Mouse (Mus musculus): ENCODE data around the gene Pigq. TPM values are rescaled to one million over a fixed set of nuclear protein-coding genes. Genes with fewer than 3 reads are reported as not detected.

The Pigq gene
- 66.4 and 76.8 TPM in 2 replicates for polyA plus RNA-seq (2014; fragmentation: Nextera tagmentation; extraction: Ambion mirVana)

GRCm38 (mm10) chr17:25944366-25945163, at the start of gene Pigq, which contains the start of gene Nhlrc4:
Gene Pigq, minus strand, starts transcription at chr17:25944936.
Gene Nhlrc4, minus strand, starts transcription at chr17:25944961.
- Histone ChIP-seq H3K4me2 (ENCODE audit: low read depth, low read length) (no peak within 1 kb of the TSS), H3K27me3 (ENCODE audit: control insufficient read depth, insufficient read depth, low read length) (no peaks in the 10 kb centered on the region), H3K4me3 (ENCODE audit: low read depth, low read length) (no peak within 1 kb of the TSS), H3K36me3 (ENCODE audit: control insufficient read depth, insufficient read depth, low read length) (no peaks in the 10 kb centered on the region), H3K27ac (ENCODE audit: low read depth, low read length) (no peak within 1 kb of the TSS), H3K9me3 (ENCODE audit: control insufficient read depth, low read length) (no peaks in the 10 kb centered on the region), H3K9ac (replicated peaks; ENCODE audit: low read depth, low read length) (no peak within 1 kb of the TSS), H3K4me1 (ENCODE audit: control insufficient read depth, insufficient read depth, low read length) (peaks cover 10% of the 10 kb centered on the region; the same call in 1 of the 2 replicates)
- ATAC-seq (ENCODE audit: low read depth), result no peak
- 55% methylated on average over 6 of the region's 6 CpGs for WGBS

GRCm38 (mm10) chr17:25993489-25993888, 48.8 kb upstream of the Pigq start:
- H3K27ac ChIP-seq (ENCODE audit: low read depth, low read length), result no peak overlapping the region
- no peak for ATAC-seq (ENCODE audit: low read depth)

DNA sequence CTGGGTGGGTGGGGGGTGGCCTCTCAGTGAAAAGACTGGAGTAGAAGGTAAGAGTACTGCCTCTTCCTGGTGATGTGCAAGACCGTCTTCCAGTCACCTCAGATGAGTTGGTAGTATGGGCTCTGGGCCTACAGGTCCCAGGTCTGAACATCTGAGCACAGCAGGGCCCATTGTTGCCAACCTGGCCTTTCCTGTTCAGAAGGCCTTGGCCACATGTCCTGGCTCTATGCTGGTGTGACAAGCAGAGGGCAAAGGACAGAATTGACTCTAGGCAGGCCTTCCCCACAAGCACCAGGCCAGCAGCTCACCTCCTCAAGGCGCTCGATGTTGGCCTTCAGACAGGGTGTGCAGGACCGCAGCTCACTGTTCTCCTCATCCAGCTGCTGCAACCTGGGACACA, 47.5 kb upstream of the Pigq start:
- no peak overlapping the region for H3K27ac ChIP-seq (ENCODE audit: low read depth, low read length)
- H3K4me1 ChIP-seq (ENCODE audit: control insufficient read depth, insufficient read depth, low read length), result no peaks in the 10 kb centered on the region
- 98% methylated on average over 4 of the region's 4 CpGs for WGBS
- no peak overlapping the region for H3K9ac ChIP-seq (replicated peaks; ENCODE audit: low read depth, low read length)
- H3K4me3 ChIP-seq (ENCODE audit: low read depth, low read length), result no peak overlapping the region
- peaks cover 39% of the 10 kb centered on the region for H3K36me3 ChIP-seq (ENCODE audit: control insufficient read depth, insufficient read depth, low read length)
- H3K27me3 ChIP-seq (ENCODE audit: control insufficient read depth, insufficient read depth, low read length), result no peaks in the 10 kb centered on the region
- ATAC-seq (ENCODE audit: low read depth), result no peak
- H3K4me2 ChIP-seq (ENCODE audit: low read depth, low read length), result no peak overlapping the region
- no peaks in the 10 kb centered on the region for H3K9me3 ChIP-seq (ENCODE audit: control insufficient read depth, low read length)

More at GRCm38 (mm10) chr17:25993489-25993888, 48.8 kb upstream of the Pigq start:
- H3K4me2 ChIP-seq (ENCODE audit: low read depth, low read length), result no peak overlapping the region
- H3K4me1 ChIP-seq (ENCODE audit: control insufficient read depth, insufficient read depth, low read length), result no peaks in the 10 kb centered on the region
- no peak overlapping the region for H3K4me3 ChIP-seq (ENCODE audit: low read depth, low read length)
- no peaks in the 10 kb centered on the region for H3K27me3 ChIP-seq (ENCODE audit: control insufficient read depth, insufficient read depth, low read length)
- H3K36me3 ChIP-seq (ENCODE audit: control insufficient read depth, insufficient read depth, low read length), result peaks cover 49% of the 10 kb centered on the region
- H3K9me3 ChIP-seq (ENCODE audit: control insufficient read depth, low read length), result no peaks in the 10 kb centered on the region
- no peak overlapping the region for H3K9ac ChIP-seq (replicated peaks; ENCODE audit: low read depth, low read length)
- WGBS, result 95% methylated on average over 3 of the region's 3 CpGs

- WGBS, result 93% methylated on average over 5 of the region's 5 CpGs
- Histone ChIP-seq H3K4me3 (ENCODE audit: low read depth, low read length) (no peak overlapping the region), H3K4me1 (ENCODE audit: control insufficient read depth, insufficient read depth, low read length) (no peaks in the 10 kb centered on the region), H3K9ac (replicated peaks; ENCODE audit: low read depth, low read length) (no peak overlapping the region), H3K9me3 (ENCODE audit: control insufficient read depth, low read length) (no peaks in the 10 kb centered on the region), H3K27me3 (ENCODE audit: control insufficient read depth, insufficient read depth, low read length) (no peaks in the 10 kb centered on the region), H3K36me3 (ENCODE audit: control insufficient read depth, insufficient read depth, low read length) (peaks cover 35% of the 10 kb centered on the region), H3K27ac (ENCODE audit: low read depth, low read length) (no peak overlapping the region), H3K4me2 (ENCODE audit: low read depth, low read length) (no peak overlapping the region)
- ATAC-seq (ENCODE audit: low read depth), result no peak
These were observed 45.6 kb upstream of the Pigq start for GRCm38 (mm10) chr17:25990331-25990730.

DNA sequence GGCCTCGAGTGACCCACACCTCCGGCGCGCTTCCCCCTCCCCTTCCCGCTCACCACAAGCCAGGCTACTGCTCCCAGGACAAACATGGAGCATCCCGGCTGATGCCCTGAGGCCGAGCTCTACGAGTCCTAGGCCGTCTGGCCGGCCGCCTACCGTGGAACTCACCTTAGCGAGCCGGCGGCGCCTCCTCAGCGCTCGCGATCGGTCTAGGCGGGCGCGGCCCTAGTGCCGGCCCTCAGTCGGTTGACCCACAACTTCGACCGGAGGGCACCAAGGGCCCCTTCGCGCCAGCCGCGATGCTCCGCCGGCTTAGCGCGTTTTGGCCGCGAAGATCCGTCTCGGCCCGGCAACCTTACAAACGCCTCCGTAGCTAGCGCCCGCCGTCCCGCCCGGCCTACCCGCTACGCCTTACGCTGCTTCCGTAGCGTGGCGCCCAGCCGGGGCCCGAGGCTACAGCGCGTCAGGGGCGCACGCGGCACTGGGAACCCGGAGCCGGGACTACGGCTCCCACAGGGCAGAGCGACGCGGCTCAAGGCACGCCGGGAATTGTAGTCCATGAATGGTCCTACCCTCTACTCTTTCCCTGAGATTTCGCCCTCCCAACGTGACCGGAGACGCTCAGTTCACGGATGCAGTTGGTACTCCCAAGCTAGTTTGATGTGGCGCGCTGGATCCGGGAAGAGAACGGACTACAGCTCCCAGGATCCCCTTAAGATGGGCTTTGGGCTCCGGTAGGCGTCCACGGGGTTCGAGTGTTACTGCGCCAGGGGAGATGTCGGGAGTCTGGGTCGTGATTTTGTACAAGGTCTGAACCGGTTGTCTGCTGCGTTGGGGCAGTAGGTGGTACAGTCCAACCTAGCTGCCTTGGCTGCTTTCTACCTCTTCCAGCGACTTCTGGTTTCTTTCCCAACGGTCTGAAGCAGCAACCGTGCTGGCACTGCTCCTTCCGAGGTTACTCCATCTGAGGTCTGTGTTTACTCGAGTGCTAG, 40.9 kb upstream of the Pigq start, which contains the start of gene Capn15:
TSS of gene Capn15 (minus strand) at position 491 of the 989 bp plus-strand sequence.
- H3K27me3 ChIP-seq (ENCODE audit: control insufficient read depth, insufficient read depth, low read length), result no peaks in the 10 kb centered on the region
- H3K4me2 ChIP-seq (ENCODE audit: low read depth, low read length), result peak within 1 kb of the TSS; percentile 54
- peak within 1 kb of the TSS; percentile 82 for H3K27ac ChIP-seq (ENCODE audit: low read depth, low read length)
- H3K4me3 ChIP-seq (ENCODE audit: low read depth, low read length), result peak within 1 kb of the TSS; percentile 77
- ATAC-seq (ENCODE audit: low read depth), result peak; percentile 99
- H3K9ac ChIP-seq (replicated peaks; ENCODE audit: low read depth, low read length), result peak within 1 kb of the TSS; percentile 84
- under 1% methylated on average over 88 of the region's 91 CpGs for WGBS
- H3K4me1 ChIP-seq (ENCODE audit: control insufficient read depth, insufficient read depth, low read length), result peaks cover 11% of the 10 kb centered on the region
- peaks cover 13% of the 10 kb centered on the region for H3K36me3 ChIP-seq (ENCODE audit: control insufficient read depth, insufficient read depth, low read length)
- H3K9me3 ChIP-seq (ENCODE audit: control insufficient read depth, low read length), result no peaks in the 10 kb centered on the region

DNA sequence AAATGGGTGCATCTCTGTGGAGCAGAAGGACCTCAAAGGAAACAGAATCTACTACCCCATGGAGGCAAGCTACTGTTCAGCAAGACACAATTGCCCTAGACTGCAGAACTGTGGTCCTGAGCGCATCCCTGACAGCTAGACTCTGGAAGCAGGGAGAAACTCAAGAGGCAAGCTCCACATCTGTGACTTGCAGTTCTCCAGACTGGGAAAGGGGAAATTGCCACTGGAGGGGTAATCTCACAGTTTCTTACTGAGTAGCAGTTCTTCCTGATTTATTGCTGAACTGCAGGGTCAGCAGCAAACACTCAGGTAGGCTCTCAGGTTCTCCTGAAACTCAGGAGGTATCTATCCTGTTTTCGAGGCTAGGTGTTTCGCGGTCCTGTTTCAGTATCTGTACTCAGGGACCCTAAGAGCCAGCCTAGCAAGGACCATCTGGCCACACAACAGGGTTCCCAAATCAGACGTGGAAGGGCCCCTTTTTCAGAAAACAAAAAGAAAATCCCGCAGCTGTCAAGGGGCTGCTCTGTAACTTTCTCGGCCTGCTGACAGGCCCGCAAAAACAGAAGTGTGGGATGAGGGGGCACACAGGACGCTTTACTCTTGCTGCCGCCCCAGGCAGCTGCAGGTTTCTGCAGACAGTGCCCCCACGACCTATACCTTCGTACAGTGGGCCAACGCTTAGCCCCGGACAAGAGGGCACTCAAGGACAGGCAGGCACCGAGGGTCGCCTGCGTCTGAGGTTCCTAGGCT, 40.0 kb upstream of the Pigq start:
- no peaks in the 10 kb centered on the region for H3K27me3 ChIP-seq (ENCODE audit: control insufficient read depth, insufficient read depth, low read length)
- ATAC-seq (ENCODE audit: low read depth), result no peak

DNA sequence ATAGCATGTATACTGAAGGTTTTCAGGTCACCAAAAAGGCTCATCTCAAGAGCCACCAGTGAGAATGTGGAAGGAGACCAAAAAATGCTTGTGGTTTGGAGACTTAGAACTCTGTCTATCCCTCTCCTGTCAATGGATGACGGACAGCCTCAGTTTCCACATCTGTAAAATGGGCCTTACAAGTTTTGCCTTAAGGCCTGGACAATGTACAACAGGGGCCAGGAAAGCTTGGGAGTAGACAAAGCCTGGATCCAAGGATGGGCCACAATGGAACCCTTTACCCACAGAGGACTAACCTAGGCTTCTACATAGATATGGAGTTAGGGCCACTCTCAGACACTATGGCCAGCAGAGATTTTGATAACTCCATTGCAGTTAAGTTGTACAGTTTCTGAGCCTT, 39.3 kb upstream of the Pigq start:
- H3K36me3 ChIP-seq (ENCODE audit: control insufficient read depth, insufficient read depth, low read length), result no peaks in the 10 kb centered on the region
- H3K4me2 ChIP-seq (ENCODE audit: low read depth, low read length), result peak overlapping the region; percentile 54
- WGBS, result 100% methylated on average over 1 of the region's 1 CpGs
- H3K4me3 ChIP-seq (ENCODE audit: low read depth, low read length), result peak overlapping the region; percentile 77
- peaks cover 11% of the 10 kb centered on the region for H3K4me1 ChIP-seq (ENCODE audit: control insufficient read depth, insufficient read depth, low read length)
- ATAC-seq (ENCODE audit: low read depth), result no peak
- H3K27me3 ChIP-seq (ENCODE audit: control insufficient read depth, insufficient read depth, low read length), result no peaks in the 10 kb centered on the region
- no peak overlapping the region for H3K27ac ChIP-seq (ENCODE audit: low read depth, low read length)
- H3K9me3 ChIP-seq (ENCODE audit: control insufficient read depth, low read length), result no peaks in the 10 kb centered on the region
- no peak overlapping the region for H3K9ac ChIP-seq (replicated peaks; ENCODE audit: low read depth, low read length)

More for the DNA sequence above, 40.0 kb upstream of the Pigq start:
- peaks cover 11% of the 10 kb centered on the region for H3K4me1 ChIP-seq (ENCODE audit: control insufficient read depth, insufficient read depth, low read length)
- no peaks in the 10 kb centered on the region for H3K9me3 ChIP-seq (ENCODE audit: control insufficient read depth, low read length)
- peak overlapping the region; percentile 77 for H3K4me3 ChIP-seq (ENCODE audit: low read depth, low read length)
- H3K4me2 ChIP-seq (ENCODE audit: low read depth, low read length), result peak overlapping the region; percentile 54
- 10% methylated on average over 17 of the region's 17 CpGs for WGBS
- peaks cover 4% of the 10 kb centered on the region; the same call in 1 of the 2 replicates for H3K36me3 ChIP-seq (ENCODE audit: control insufficient read depth, insufficient read depth, low read length)
- peak overlapping the region; percentile 84 for H3K9ac ChIP-seq (replicated peaks; ENCODE audit: low read depth, low read length)
- peak overlapping the region; percentile 82 for H3K27ac ChIP-seq (ENCODE audit: low read depth, low read length)

GRCm38 (mm10) chr17:25982913-25983312, 38.2 kb upstream of the Pigq start:
- no peaks in the 10 kb centered on the region for H3K36me3 ChIP-seq (ENCODE audit: control insufficient read depth, insufficient read depth, low read length)
- H3K4me2 ChIP-seq (ENCODE audit: low read depth, low read length), result no peak overlapping the region
- no peaks in the 10 kb centered on the region for H3K27me3 ChIP-seq (ENCODE audit: control insufficient read depth, insufficient read depth, low read length)
- no peaks in the 10 kb centered on the region for H3K9me3 ChIP-seq (ENCODE audit: control insufficient read depth, low read length)
- no peak overlapping the region for H3K27ac ChIP-seq (ENCODE audit: low read depth, low read length)
- no peak for ATAC-seq (ENCODE audit: low read depth)
- H3K4me1 ChIP-seq (ENCODE audit: control insufficient read depth, insufficient read depth, low read length), result peaks cover 11% of the 10 kb centered on the region
- H3K9ac ChIP-seq (replicated peaks; ENCODE audit: low read depth, low read length), result no peak overlapping the region
- 92% methylated on average over 3 of the region's 3 CpGs for WGBS
- H3K4me3 ChIP-seq (ENCODE audit: low read depth, low read length), result no peak overlapping the region
